Mouse (Mus musculus): ENCODE measurements around the gene Olfr313. TPM values are rescaled to one million over a fixed set of nuclear protein-coding genes. Genes with fewer than 3 reads are reported as not detected.
A peak's percentile ranks its signal among the peaks of the same experiment; 100 is the strongest.

Olfr313 gene
- polyA plus RNA-seq, 3 experiments from 2014 or later: not detected

GRCm38 (mm10) chr11:58860744-58861143 is 45.9 kb downstream of the Olfr313 start:
- ATAC-seq: no peak

GRCm38 (mm10) chr11:58867039-58867953 is 52.5 kb downstream of the Olfr313 start, which contains the start of gene 2810021J22Rik:
2810021J22Rik (plus strand) TSS chr11:58867216.
- peak; percentile 95 for ATAC-seq

GRCm38 (mm10) chr11:58867954-58868330 is 53.1 kb downstream of the Olfr313 start:
- ATAC-seq: no peak

Other genes starting within 250 kb of the Olfr313 start
- under 1 TPM in 1 of 3 experiments, not detected in 2; 0.26 TPM for gene Olfr224, start 244.4 kb upstream of the Olfr313 start, polyA plus RNA-seq (2017; shearing (Covaris generic))
- gene Olfr325, start 237.3 kb upstream of the Olfr313 start, polyA plus RNA-seq (2017; shearing (Covaris generic)): not detected
- not detected for gene Olfr324, start 219.9 kb upstream of the Olfr313 start, polyA plus RNA-seq (2017; shearing (Covaris generic))
- not detected for gene 2210407C18Rik, start 198.9 kb upstream of the Olfr313 start, polyA plus RNA-seq (2017; shearing (Covaris generic))
- not detected for gene Olfr323, start 184.5 kb upstream of the Olfr313 start, polyA plus RNA-seq (2017; shearing (Covaris generic))
- gene Trim58, start 174.5 kb upstream of the Olfr313 start, polyA plus RNA-seq (2017; shearing (Covaris generic)): not detected
- not detected for gene Olfr322, start 156.2 kb upstream of the Olfr313 start, polyA plus RNA-seq (2017; shearing (Covaris generic))
- not detected for gene Olfr320, start 133.9 kb upstream of the Olfr313 start, polyA plus RNA-seq (2017; shearing (Covaris generic))
- gene Olfr319, start 115.8 kb upstream of the Olfr313 start, polyA plus RNA-seq (2017; shearing (Covaris generic)): not detected
- gene Olfr318, start 91.0 kb upstream of the Olfr313 start, polyA plus RNA-seq (2017; shearing (Covaris generic)): not detected
- not detected for gene Olfr317, start 75.8 kb upstream of the Olfr313 start, polyA plus RNA-seq (2017; shearing (Covaris generic))
- not detected for gene Olfr316, start 62.3 kb upstream of the Olfr313 start, polyA plus RNA-seq (2017; shearing (Covaris generic))
- not detected for gene Olfr315, start 41.8 kb upstream of the Olfr313 start, polyA plus RNA-seq (2017; shearing (Covaris generic))
- gene Olfr314, start 32.0 kb upstream of the Olfr313 start, polyA plus RNA-seq (2017; shearing (Covaris generic)): not detected
- not detected for gene Fam183b, start 13.0 kb upstream of the Olfr313 start, polyA plus RNA-seq (2017; shearing (Covaris generic))
- gene Olfr312, start 14.2 kb downstream of the Olfr313 start, polyA plus RNA-seq (2017; shearing (Covaris generic)): under 1 TPM in 1 of 3 experiments, not detected in 2; 0.13 TPM
- gene Olfr311, start 24.3 kb downstream of the Olfr313 start, polyA plus RNA-seq (2017; shearing (Covaris generic)): not detected
- gene Gm12258, start 32.2 kb downstream of the Olfr313 start, polyA plus RNA-seq (2017; shearing (Covaris generic)): 10 to 100 TPM in 1 of 3 experiments, 1 to 10 TPM in 2; 3.3 to 11.0 (median 8.5) TPM
- gene 2810021J22Rik, start 52.2 kb downstream of the Olfr313 start, polyA plus RNA-seq (2017; shearing (Covaris generic)): 10 to 100 TPM in 2 of 3 experiments, 1 to 10 TPM in 1; 7.3 to 12.4 (median 11.2) TPM
- gene Zfp39, start 89.2 kb downstream of the Olfr313 start, polyA plus RNA-seq (2017; shearing (Covaris generic)): 1 to 10 TPM; 7.8 to 9.5 (median 8.9) TPM
- gene Btnl10, start 102.9 kb downstream of the Olfr313 start, polyA plus RNA-seq (2017; shearing (Covaris generic)): not detected
- gene Rnf187, start 123.9 kb downstream of the Olfr313 start, polyA plus RNA-seq (2017; shearing (Covaris generic)): 10 to 100 TPM; 12.8 to 24.5 (median 15.7) TPM
- gene Hist3h2ba, start 133.9 kb downstream of the Olfr313 start, polyA plus RNA-seq (2017; shearing (Covaris generic)): 1 to 10 TPM; 2.9 to 5.2 (median 4.3) TPM
- 1 to 10 TPM; 3.1 to 5.0 (median 4.2) TPM for gene Hist3h2a, start 139.7 kb downstream of the Olfr313 start, polyA plus RNA-seq (2017; shearing (Covaris generic))
- under 1 TPM in 2 of 3 experiments, not detected in 1; 0.14 to 0.40 TPM for gene Trim17, start 139.7 kb downstream of the Olfr313 start, polyA plus RNA-seq (2017; shearing (Covaris generic))
- gene Trim11, start 163.1 kb downstream of the Olfr313 start, polyA plus RNA-seq (2017; shearing (Covaris generic)): 10 to 100 TPM; 18.8 to 24.0 (median 20.3) TPM

All from inflammation-experienced regulatory T-cells, adult 6 months (primary cell).